Mouse (Mus musculus) frontal cortex, postnatal 36 days (tissue): Measurements from ENCODE around the gene Ncs1.

ENCODE experiments used
- DNase-seq, 2 experiments: peaks; one replicate each; pipeline ENCODE4 v3.0.0; 2022; ENCODE audit warnings: low spot score in 2 of 2

Gene Ncs1

DNA sequence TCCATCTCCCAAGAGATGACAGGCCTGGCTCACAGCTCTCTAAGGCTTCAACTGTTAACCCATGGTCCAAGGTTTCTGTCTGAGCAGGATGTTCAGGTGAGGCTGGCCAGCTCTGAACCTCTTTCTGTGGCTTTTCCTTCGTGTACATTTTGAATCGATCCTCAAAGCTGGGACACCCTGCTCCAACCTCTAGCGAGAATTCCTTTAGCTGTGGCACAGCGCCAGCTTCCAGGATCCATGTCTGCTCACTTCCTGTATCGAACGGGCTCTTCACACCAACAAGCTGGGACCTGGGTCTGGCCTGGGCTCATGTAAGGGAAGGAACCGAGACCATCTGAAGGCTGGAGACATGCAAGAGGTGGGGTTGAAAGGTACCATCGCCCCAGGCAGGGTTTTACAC lies 1.4 kb upstream of the Ncs1 start:
- no peak for DNase-seq

- no peak for DNase-seq
Measured at GRCm38 (mm10) chr2:31245051-31245450, 572 bp upstream of the Ncs1 start.

- DNase-seq, result peak; percentile 47 to 58
Measured at GRCm38 (mm10) chr2:31246251-31246971, 788 bp downstream of the Ncs1 start.

- DNase-seq, result no peak
Measured at GRCm38 (mm10) chr2:31248856-31249255, 3.2 kb downstream of the Ncs1 start.

DNA sequence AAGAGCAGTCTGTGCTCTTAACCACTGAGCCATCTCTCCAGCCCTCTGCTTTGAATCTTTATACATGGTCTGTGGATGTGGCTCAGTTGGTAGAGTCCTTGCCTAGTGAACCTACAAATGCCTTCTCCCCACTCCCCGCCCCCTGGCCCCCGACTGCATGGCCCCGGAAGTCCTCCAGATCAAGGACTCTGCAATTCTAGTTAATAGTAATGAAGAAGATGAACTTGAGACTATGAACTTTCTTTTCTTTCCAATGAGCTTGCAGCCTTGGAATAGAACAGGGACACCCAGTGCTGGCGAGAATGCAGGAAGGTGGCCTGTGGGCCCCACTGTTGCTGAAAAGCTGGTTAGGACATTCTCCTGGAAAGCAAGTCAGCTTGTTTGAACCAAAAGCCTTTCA lies 6.5 kb downstream of the Ncs1 start:
- no peak for DNase-seq

GRCm38 (mm10) chr2:31253463-31253862 lies 7.8 kb downstream of the Ncs1 start:
- no peak for DNase-seq

DNA sequence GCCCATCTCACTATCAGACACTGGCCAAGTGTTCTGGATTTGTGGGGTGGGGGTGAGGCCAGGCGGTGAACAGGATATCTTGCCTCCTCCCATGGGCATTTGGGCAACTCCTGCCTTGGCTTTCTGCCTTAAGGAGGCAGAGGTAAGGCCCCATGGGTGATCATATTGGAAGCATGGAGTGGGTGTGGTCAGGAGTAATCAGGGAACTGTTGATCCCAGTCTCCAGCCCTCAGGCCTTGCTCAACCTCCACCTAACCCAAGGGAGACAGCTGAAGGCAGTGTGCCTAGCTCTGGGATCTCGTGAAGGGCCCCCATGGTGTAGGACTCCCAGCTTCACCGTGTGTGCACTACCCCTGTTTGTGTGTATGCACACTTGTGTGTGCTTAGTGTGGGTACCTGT lies 9.2 kb downstream of the Ncs1 start:
- DNase-seq, result no peak

GRCm38 (mm10) chr2:31255952-31256938 lies 10.6 kb downstream of the Ncs1 start:
- peak; percentile 60 to 74 for DNase-seq

DNA sequence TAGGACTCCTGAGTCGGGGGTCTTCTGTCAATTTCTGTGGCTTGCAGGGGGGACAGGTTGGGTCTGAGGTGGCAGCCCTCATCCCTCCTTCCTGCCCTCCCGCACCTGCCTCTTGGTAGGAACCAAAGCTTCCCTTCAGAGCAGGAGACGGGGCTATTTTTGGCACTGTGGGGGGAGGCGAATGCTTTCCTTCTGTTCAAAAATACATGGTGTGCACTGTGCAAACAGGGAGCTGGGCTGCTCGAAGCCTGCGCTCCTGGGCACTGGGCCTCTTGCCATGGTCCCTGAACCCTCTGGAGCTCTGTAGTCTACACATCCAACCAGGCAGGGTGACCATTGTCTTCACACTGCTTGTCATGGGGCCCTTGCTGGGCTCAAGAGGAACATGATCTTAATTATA lies 11.5 kb downstream of the Ncs1 start:
- peak; percentile 78 to 89 for DNase-seq

- peak; percentile 75 to 85 for DNase-seq
Measured at GRCm38 (mm10) chr2:31258609-31259366, 13.2 kb downstream of the Ncs1 start.

DNA sequence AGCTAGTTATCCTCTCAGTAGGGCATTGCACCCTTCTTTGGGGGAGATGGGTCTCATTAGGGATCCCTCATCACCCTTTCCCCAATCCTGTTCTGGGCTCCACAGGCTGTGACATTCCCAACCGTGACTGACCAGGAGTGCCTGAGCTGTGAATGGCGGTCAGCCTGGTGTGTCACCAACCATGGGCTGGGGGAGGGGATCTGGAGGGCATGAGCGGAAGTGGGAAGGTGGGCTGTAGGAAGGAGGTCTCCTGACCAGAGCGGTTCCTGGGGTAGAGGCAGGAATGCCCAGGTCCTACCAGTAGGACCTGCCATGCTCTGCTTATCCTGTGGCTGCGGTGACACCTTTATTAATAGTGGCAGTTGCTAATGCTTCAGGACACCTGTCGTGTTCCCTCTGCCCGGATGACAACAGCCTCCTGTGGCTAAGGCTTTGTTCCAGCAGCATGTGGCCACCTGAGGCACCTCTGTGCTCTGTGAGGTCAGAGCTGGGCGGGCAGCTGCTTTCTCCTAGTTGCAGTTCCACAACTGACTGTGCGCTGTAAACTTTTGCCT lies 13.8 kb downstream of the Ncs1 start:
- DNase-seq, result no peak

DNA sequence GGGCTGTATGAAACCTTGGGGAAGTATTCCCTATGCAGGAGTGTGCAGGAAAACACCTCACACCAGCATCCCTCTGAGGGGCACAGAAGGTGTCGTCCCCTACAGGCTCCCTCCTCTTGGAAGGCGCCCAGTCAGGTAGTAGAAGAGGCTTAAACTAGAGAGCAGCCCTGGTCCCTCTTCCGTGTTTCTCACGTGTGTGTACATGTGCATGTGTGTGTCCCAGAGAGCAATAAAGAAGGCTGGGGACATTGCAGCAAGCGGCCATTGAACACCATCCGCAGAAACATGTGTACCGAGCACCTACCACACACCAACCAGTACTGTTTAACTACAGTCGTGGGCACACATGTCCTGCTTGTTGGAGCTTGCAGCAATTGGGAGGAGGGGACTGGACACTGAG lies 14.9 kb downstream of the Ncs1 start:
- DNase-seq, result no peak

DNA sequence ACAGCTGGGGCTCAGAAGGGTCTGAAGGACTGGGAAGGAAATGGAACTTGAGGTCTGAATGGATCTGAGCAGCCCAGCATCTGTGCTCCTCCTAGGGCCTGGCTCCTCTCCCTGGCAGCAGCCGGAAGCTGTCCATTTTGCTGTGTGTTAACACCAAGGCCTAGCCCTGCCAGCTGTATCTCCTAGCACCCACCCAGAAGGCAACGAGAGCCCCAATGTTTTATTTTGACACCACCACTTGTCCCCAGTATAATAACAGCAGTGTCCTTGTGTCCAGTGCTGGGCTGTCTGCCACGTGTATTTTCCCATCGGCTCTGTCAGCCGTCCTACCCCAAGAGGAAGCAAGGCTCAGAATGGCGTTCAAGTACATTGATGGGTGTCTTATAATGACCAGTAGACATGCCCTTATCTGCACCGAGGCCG lies 17.4 kb downstream of the Ncs1 start:
- peak; percentile 26 to 56 for DNase-seq

- DNase-seq, result peak; percentile 73 to 80
Measured at GRCm38 (mm10) chr2:31263746-31264378, 18.2 kb downstream of the Ncs1 start.

DNA sequence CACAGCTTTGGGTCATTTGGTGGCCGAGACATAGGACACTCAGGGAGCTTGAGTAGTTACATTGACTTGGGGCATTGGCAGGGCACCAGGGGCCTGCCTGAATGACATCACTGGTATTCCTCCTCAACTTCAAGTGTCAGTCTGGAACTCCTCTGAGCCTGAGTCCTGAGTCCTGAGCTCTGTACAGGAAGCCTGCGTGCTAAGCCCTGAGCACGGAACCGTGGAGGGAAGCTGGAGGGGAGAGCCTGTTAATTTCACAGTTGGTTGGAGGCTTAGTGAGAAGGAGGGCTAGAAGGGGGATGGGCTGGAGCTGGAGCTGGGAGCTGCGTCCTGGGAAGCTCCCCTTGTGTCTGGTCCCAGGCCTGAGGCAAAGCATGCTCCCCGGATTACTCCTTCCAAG lies 21.8 kb downstream of the Ncs1 start:
- no peak for DNase-seq

GRCm38 (mm10) chr2:31268631-31269030 lies 23.0 kb downstream of the Ncs1 start:
- DNase-seq, result no peak

GRCm38 (mm10) chr2:31269188-31269587 lies 23.6 kb downstream of the Ncs1 start:
- DNase-seq, result no peak

GRCm38 (mm10) chr2:31269847-31270246 lies 24.2 kb downstream of the Ncs1 start:
- no peak for DNase-seq

- DNase-seq, result no peak
Measured at GRCm38 (mm10) chr2:31270470-31270869, 24.8 kb downstream of the Ncs1 start.

DNA sequence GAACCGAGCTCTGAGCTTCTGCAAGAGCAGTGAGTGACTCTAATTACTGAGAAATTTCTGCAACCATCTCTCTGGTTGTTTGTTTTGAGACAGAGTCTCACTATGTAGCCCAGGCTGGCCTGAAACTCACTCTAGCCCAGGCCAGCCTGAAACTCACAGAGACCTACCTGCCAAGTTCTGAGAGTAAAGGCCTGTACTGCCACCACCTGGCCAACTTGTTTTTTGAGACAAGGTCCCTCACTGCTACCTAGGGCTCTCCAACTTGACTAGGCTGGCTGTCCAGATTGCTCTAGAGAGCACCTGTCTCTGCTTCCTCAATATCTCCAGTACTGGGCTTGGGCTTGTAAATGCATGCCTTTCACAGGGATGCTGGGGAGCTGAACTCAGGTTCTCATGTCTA lies 25.4 kb downstream of the Ncs1 start:
- DNase-seq, result no peak

- DNase-seq, result no peak
Measured at GRCm38 (mm10) chr2:31274993-31275392, 29.4 kb downstream of the Ncs1 start.
